10 mouse cellular contexts compared by ENCODE assay signal in genomic region chr17:46651755-46652547, GRCm38 (mm10). TPM values are rescaled to one million over a fixed set of nuclear protein-coding genes. Genes with fewer than 3 reads are reported as not detected.
DNase-seq lines count a peak whose midpoint lies in the region; ATAC-seq and TF ChIP-seq lines count a peak whose summit lies in the region.
"Had no signal": no experiment of that assay in that cellular context is flagged by ENCODE, and none has a peak within 500 bp of the region (broad histone marks: within the 10 kb centered on the region; RNA-seq: fewer than 3 reads in every experiment).

No protein-coding gene starts in this region.

- H3K27me3 ChIP-seq in heart, embryonic 12.5 days (replicated peaks), result no peaks in the 10 kb centered on the region
- H3K27me3 ChIP-seq in G1E (ENCODE audit: insufficient read depth, low read length), result no peaks in the 10 kb centered on the region
- no peaks in the 10 kb centered on the region for H3K27me3 ChIP-seq in hindbrain, embryonic 11.5 days (ENCODE audit: control insufficient read depth, insufficient read depth, low read length)
- no peaks in the 10 kb centered on the region for H3K27me3 ChIP-seq in midbrain, embryonic 10.5 days (ENCODE audit: low read depth, poor library complexity, severe bottlenecking)

- no peaks in the 10 kb centered on the region for H3K9me3 ChIP-seq in heart, embryonic 12.5 days (replicated peaks)
- no peaks in the 10 kb centered on the region for H3K9me3 ChIP-seq in G1E (replicated peaks)
- H3K9me3 ChIP-seq in hindbrain, embryonic 11.5 days (ENCODE audit: control insufficient read depth, low read length), result no peaks in the 10 kb centered on the region
- no peaks in the 10 kb centered on the region for H3K9me3 ChIP-seq in midbrain, embryonic 10.5 days (replicated peaks)

- H3K36me3 ChIP-seq in heart, embryonic 12.5 days, result peaks cover 57% of the 10 kb centered on the region
- H3K36me3 ChIP-seq in G1E (replicated peaks), result peaks cover 87% of the 10 kb centered on the region
- H3K36me3 ChIP-seq in hindbrain, embryonic 11.5 days (ENCODE audit: control insufficient read depth, insufficient read depth, low read length), result peaks cover 16% of the 10 kb centered on the region
- peaks cover 70% of the 10 kb centered on the region for H3K36me3 ChIP-seq in midbrain, embryonic 10.5 days

- TF ChIP-seq CTCF in G1E (IDR thresholded peaks at IDR 0.05; ENCODE audit: low read depth, low read length), result no peak

- peaks cover 47% of the 10 kb centered on the region for H3K4me1 ChIP-seq in heart, embryonic 12.5 days (replicated peaks)
- peaks cover 64% of the 10 kb centered on the region for H3K4me1 ChIP-seq in G1E (ENCODE audit: insufficient read depth, low read depth, low read length)
- H3K4me1 ChIP-seq in hindbrain, embryonic 11.5 days (replicated peaks; ENCODE audit: control insufficient read depth, insufficient read depth, low read length), result peaks cover 12% of the 10 kb centered on the region; the same call in 1 of the 2 replicates
- peaks cover 43% of the 10 kb centered on the region for H3K4me1 ChIP-seq in midbrain, embryonic 10.5 days

- H3K4me2 ChIP-seq in heart, embryonic 12.5 days, result peak overlapping the region; percentile 91
- H3K4me2 ChIP-seq in hindbrain, embryonic 11.5 days (replicated peaks; ENCODE audit: low read depth, low read length), result peak overlapping the region; percentile 91

- intact Hi-C loops in heart, postnatal 36 days (cut with DNase I), result loop anchor here (2.0 kb wide), 2 partner anchors 23 to 63 kb away; partner anchors contain the start of gene Rrp36

- 58% methylated on average over 20 of the region's 20 CpGs for WGBS in heart, embryonic 12.5 days
- 74% methylated on average over 20 of the region's 20 CpGs for WGBS in hindbrain, embryonic 11.5 days
- WGBS in midbrain, embryonic 10.5 days, result 80% methylated on average over 20 of the region's 20 CpGs

- H3K9ac ChIP-seq in heart, embryonic 12.5 days, result peak overlapping the region; percentile 94
- peak overlapping the region; percentile 92 for H3K9ac ChIP-seq in hindbrain, embryonic 11.5 days (ENCODE audit: low read depth, low read length)

- no peak for ATAC-seq in heart, embryonic 12.5 days (ENCODE audit: insufficient number of reproducible peaks, low FRiP score)
- ATAC-seq in G1E (ENCODE audit: extremely low read depth, insufficient number of reproducible peaks, low FRiP score, poor library complexity, severe bottlenecking), result no peak
- no peak for ATAC-seq in hindbrain, embryonic 11.5 days (ENCODE audit: low FRiP score)

- peak overlapping the region; percentile 98; the same call in 1 of the 2 replicates for H3K27ac ChIP-seq in heart, embryonic 12.5 days (ENCODE audit: poor library complexity, severe bottlenecking)
- H3K27ac ChIP-seq in hindbrain, embryonic 11.5 days (ENCODE audit: low read depth, low read length), result no peak overlapping the region
- H3K27ac ChIP-seq in midbrain, embryonic 10.5 days (replicated peaks), result peak overlapping the region; percentile 96

- H3K4me3 ChIP-seq in heart, embryonic 12.5 days, result peak overlapping the region; percentile 78
- peak overlapping the region; percentile 84 for H3K4me3 ChIP-seq in G1E (ENCODE audit: low read depth, low read length)
- H3K4me3 ChIP-seq in hindbrain, embryonic 11.5 days (ENCODE audit: low read depth, low read length), result peak overlapping the region; percentile 67; the same call in 1 of the 2 replicates
- peak overlapping the region; percentile 82 for H3K4me3 ChIP-seq in midbrain, embryonic 10.5 days

- DNase-seq in heart, postnatal 36 days, result no peak
- no peak for DNase-seq in G1E (ENCODE audit: low spot score)
- DNase-seq in hindbrain, embryonic 11.5 days (ENCODE audit: low spot score), result no peak
- no peak for DNase-seq in midbrain, embryonic 10.5 days (ENCODE audit: low spot score)
- DNase-seq in right cerebral cortex, postnatal 25 days, result no peak
- DNase-seq in adrenal gland, postnatal 14 days, result no peak
- no peak for DNase-seq in T-cell, adult 2 months (ENCODE audit: low spot score)
- DNase-seq: cerebellum, adult 9-10 months had no signal

RNA-seq across cellular contexts. Expression of gene Cul7, which starts 1.8 kb away (rescaled TPM):
- 48.1 and 53.1 TPM in 2 replicates for polyA plus RNA-seq in heart, embryonic 12.5 days (2016; fragmentation: Nextera tagmentation; extraction: Ambion mirVana)
- total RNA-seq in heart, postnatal 36 days (2021), result 10 to 100 TPM; 20.7 to 23.8 TPM
- 44.1 and 47.4 TPM in 2 replicates for total RNA-seq in G1E (2014; fragmentation: Nextera tagmentation)
- total RNA-seq in G1E (2017), result 27.4 and 30.0 TPM in 2 replicates
- polyA plus RNA-seq in G1E (2012), result 136 and 142 TPM in 2 replicates
- polyA plus RNA-seq in hindbrain, embryonic 11.5 days (2014; fragmentation: Nextera tagmentation; extraction: Ambion mirVana), result 25.9 and 30.5 TPM in 2 replicates
- polyA plus RNA-seq in midbrain, embryonic 10.5 days (2016; fragmentation: Nextera tagmentation; extraction: Ambion mirVana), result 37.4 and 45.1 TPM in 2 replicates
- total RNA-seq in adrenal gland, postnatal 14 days (2021), result 45.5 and 52.3 TPM in 2 replicates

RNA-seq across cellular contexts. Expression of gene Mrpl2, which starts 5.9 kb away (rescaled TPM):
- 90.9 and 99.0 TPM in 2 replicates for polyA plus RNA-seq in heart, embryonic 12.5 days (2016; fragmentation: Nextera tagmentation; extraction: Ambion mirVana)
- 100 to 1,000 TPM; 130 to 134 TPM for total RNA-seq in heart, postnatal 36 days (2021)
- total RNA-seq in G1E (2014; fragmentation: Nextera tagmentation), result 44.7 and 59.4 TPM in 2 replicates
- total RNA-seq in G1E (2017), result 76.3 and 107 TPM in 2 replicates
- 853 and 1,060 TPM in 2 replicates for polyA plus RNA-seq in G1E (2012)
- 94.8 and 95.2 TPM in 2 replicates for polyA plus RNA-seq in hindbrain, embryonic 11.5 days (2014; fragmentation: Nextera tagmentation; extraction: Ambion mirVana)
- 126 and 129 TPM in 2 replicates for polyA plus RNA-seq in midbrain, embryonic 10.5 days (2016; fragmentation: Nextera tagmentation; extraction: Ambion mirVana)
- 127 and 134 TPM in 2 replicates for total RNA-seq in adrenal gland, postnatal 14 days (2021)

RNA-seq across cellular contexts. Expression of gene Klc4, which starts 6.1 kb away (rescaled TPM):
- polyA plus RNA-seq in heart, embryonic 12.5 days (2016; fragmentation: Nextera tagmentation; extraction: Ambion mirVana), result 19.9 and 21.1 TPM in 2 replicates
- total RNA-seq in heart, postnatal 36 days (2021), result 10 to 100 TPM; 24.5 to 29.1 TPM
- total RNA-seq in G1E (2014; fragmentation: Nextera tagmentation) (1.3 and 2.1 TPM in 2 replicates), G1E (2017) (8.9 and 10.2 TPM in 2 replicates)
- polyA plus RNA-seq in G1E (2012), result 11.7 and 12.3 TPM in 2 replicates
- 22.7 and 29.8 TPM in 2 replicates for polyA plus RNA-seq in hindbrain, embryonic 11.5 days (2014; fragmentation: Nextera tagmentation; extraction: Ambion mirVana)
- 33.0 and 40.3 TPM in 2 replicates for polyA plus RNA-seq in midbrain, embryonic 10.5 days (2016; fragmentation: Nextera tagmentation; extraction: Ambion mirVana)
- total RNA-seq in adrenal gland, postnatal 14 days (2021), result 32.3 and 34.7 TPM in 2 replicates

RNA-seq across cellular contexts. Expression of gene Rrp36, which starts 22.2 kb away (rescaled TPM):
- polyA plus RNA-seq in heart, embryonic 12.5 days (2016; fragmentation: Nextera tagmentation; extraction: Ambion mirVana), result 36.5 and 38.9 TPM in 2 replicates
- 10 to 100 TPM in 1 of 2 experiments, 1 to 10 TPM in 1; 9.5 to 10.7 TPM for total RNA-seq in heart, postnatal 36 days (2021)
- total RNA-seq in G1E (2014; fragmentation: Nextera tagmentation) (12.2 and 13.2 TPM in 2 replicates), G1E (2017) (48.0 and 67.2 TPM in 2 replicates)
- 39.0 and 45.0 TPM in 2 replicates for polyA plus RNA-seq in G1E (2012)
- 57.9 and 58.4 TPM in 2 replicates for polyA plus RNA-seq in hindbrain, embryonic 11.5 days (2014; fragmentation: Nextera tagmentation; extraction: Ambion mirVana)
- 69.4 and 69.6 TPM in 2 replicates for polyA plus RNA-seq in midbrain, embryonic 10.5 days (2016; fragmentation: Nextera tagmentation; extraction: Ambion mirVana)
- total RNA-seq in adrenal gland, postnatal 14 days (2021), result 23.7 and 25.7 TPM in 2 replicates

RNA-seq across cellular contexts. Expression of gene Ptk7, which starts 22.6 kb away (rescaled TPM):
- 68.5 and 71.4 TPM in 2 replicates for polyA plus RNA-seq in heart, embryonic 12.5 days (2016; fragmentation: Nextera tagmentation; extraction: Ambion mirVana)
- 1 to 10 TPM; 2.7 to 4.0 TPM for total RNA-seq in heart, postnatal 36 days (2021)
- total RNA-seq in G1E (2014; fragmentation: Nextera tagmentation), result not detected in 2 replicates
- 0.05 TPM in 1 of 2 replicates, not detected in the other for total RNA-seq in G1E (2017)
- 0.01 TPM in 1 of 2 replicates, not detected in the other for polyA plus RNA-seq in G1E (2012)
- 16.0 and 21.5 TPM in 2 replicates for polyA plus RNA-seq in hindbrain, embryonic 11.5 days (2014; fragmentation: Nextera tagmentation; extraction: Ambion mirVana)
- 65.3 and 68.4 TPM in 2 replicates for polyA plus RNA-seq in midbrain, embryonic 10.5 days (2016; fragmentation: Nextera tagmentation; extraction: Ambion mirVana)
- 13.8 and 16.0 TPM in 2 replicates for total RNA-seq in adrenal gland, postnatal 14 days (2021)
- total RNA-seq: neutrophil, adult 5-6 weeks had no signal
